Mouse (Mus musculus): ENCODE results near the gene Lrrc20. TPM values are rescaled to one million over a fixed set of nuclear protein-coding genes. Genes with fewer than 3 reads are reported as not detected.
"Not testable (repeated sequence)": the region's sequence is repeated elsewhere in the genome, so short reads cannot be mapped to it uniquely, and the experiment has no call there.

Gene Lrrc20
- polyA plus RNA-seq, 1 experiment from 2014 or later, result 12.0 TPM

- Histone ChIP-seq H3K27me3 (replicated peaks; ENCODE audit: control insufficient read depth, insufficient read depth, low read length) (no peaks in the 10 kb centered on the region), H3K4me2 (no peak overlapping the region), H3K4me3 (ENCODE audit: low read depth, low read length) (no peak overlapping the region), H3K27ac (ENCODE audit: low read depth, low read length) (no peak overlapping the region), H3K4me1 (replicated peaks; ENCODE audit: control insufficient read depth, insufficient read depth, low read length) (no peaks in the 10 kb centered on the region), H3K9me3 (ENCODE audit: control insufficient read depth, low read length) (0 out of 2 replicates have a peak, but pooled peaks cover 2% of the 10 kb centered on the region), H3K9ac (ENCODE audit: low read depth, low read length) (no peak overlapping the region), H3K36me3 (ENCODE audit: control insufficient read depth, insufficient read depth, low read length) (no peaks in the 10 kb centered on the region)
- no peak for DNase-seq (ENCODE audit: low spot score)
- WGBS, result 86% methylated on average over 7 of the region's 7 CpGs
- ATAC-seq (replicated peaks; ENCODE audit: low FRiP score), result no peak
Observed at GRCm38 (mm10) chr10:61614311-61614710, 138.7 kb downstream of the Lrrc20 start.

DNA sequence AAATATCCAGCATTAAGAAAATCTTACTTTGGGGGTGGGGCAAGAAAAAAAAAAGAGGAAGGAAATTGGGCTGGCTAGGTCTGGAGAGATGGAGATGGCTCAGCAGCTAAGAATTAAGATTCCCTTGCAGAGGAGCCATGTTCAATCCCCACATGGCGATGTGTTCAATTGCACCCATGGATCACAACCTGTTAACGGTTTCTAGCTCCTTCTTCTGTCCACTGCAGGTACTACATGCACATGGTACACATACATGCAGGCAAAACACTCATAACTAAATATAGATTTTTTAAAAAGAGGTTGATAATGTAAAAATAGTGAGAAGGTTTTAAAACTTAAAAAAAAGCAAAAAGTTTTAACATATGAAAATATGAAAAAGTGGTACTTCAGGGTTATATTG lies 142.9 kb downstream of the Lrrc20 start:
- Histone ChIP-seq H3K9ac (ENCODE audit: low read depth, low read length) (no peak overlapping the region), H3K9me3 (ENCODE audit: control insufficient read depth, low read length) (0 out of 2 replicates have a peak, but pooled peaks cover 2% of the 10 kb centered on the region), H3K4me1 (replicated peaks; ENCODE audit: control insufficient read depth, insufficient read depth, low read length) (no peaks in the 10 kb centered on the region), H3K4me3 (ENCODE audit: low read depth, low read length) (no peak overlapping the region), H3K27me3 (replicated peaks; ENCODE audit: control insufficient read depth, insufficient read depth, low read length) (no peaks in the 10 kb centered on the region), H3K27ac (ENCODE audit: low read depth, low read length) (no peak overlapping the region), H3K36me3 (ENCODE audit: control insufficient read depth, insufficient read depth, low read length) (no peaks in the 10 kb centered on the region), H3K4me2 (no peak overlapping the region)
- WGBS, result 82% methylated on average over 2 of the region's 2 CpGs
- no peak for ATAC-seq (replicated peaks; ENCODE audit: low FRiP score)
- no peak for DNase-seq (ENCODE audit: low spot score)

GRCm38 (mm10) chr10:61621681-61622080 lies 146.1 kb downstream of the Lrrc20 start:
- DNase-seq (ENCODE audit: low spot score) (no peak), ATAC-seq (replicated peaks; ENCODE audit: low FRiP score) (no peak)
- Histone ChIP-seq H3K27ac (ENCODE audit: low read depth, low read length) (no peak overlapping the region), H3K27me3 (replicated peaks; ENCODE audit: control insufficient read depth, insufficient read depth, low read length) (peaks cover 20% of the 10 kb centered on the region), H3K4me1 (replicated peaks; ENCODE audit: control insufficient read depth, insufficient read depth, low read length) (peaks cover 7% of the 10 kb centered on the region; the same call in 1 of the 2 replicates), H3K4me2 (no peak overlapping the region), H3K9me3 (ENCODE audit: control insufficient read depth, low read length) (0 out of 2 replicates have a peak, but pooled peaks cover 2% of the 10 kb centered on the region), H3K9ac (ENCODE audit: low read depth, low read length) (no peak overlapping the region), H3K36me3 (ENCODE audit: control insufficient read depth, insufficient read depth, low read length) (no peaks in the 10 kb centered on the region), H3K4me3 (ENCODE audit: low read depth, low read length) (no peak overlapping the region)
- 57% methylated on average over 9 of the region's 9 CpGs for WGBS

GRCm38 (mm10) chr10:61623874-61624273 lies 148.3 kb downstream of the Lrrc20 start:
- H3K4me2 ChIP-seq; H3K4me1 ChIP-seq (replicated peaks; ENCODE audit: control insufficient read depth, insufficient read depth, low read length); H3K4me3 ChIP-seq (ENCODE audit: low read depth, low read length); H3K9me3 ChIP-seq (ENCODE audit: control insufficient read depth, low read length); H3K27ac ChIP-seq (ENCODE audit: low read depth, low read length); H3K9ac ChIP-seq (ENCODE audit: low read depth, low read length); DNase-seq (ENCODE audit: low spot score); ATAC-seq (replicated peaks; ENCODE audit: low FRiP score); H3K36me3 ChIP-seq (ENCODE audit: control insufficient read depth, insufficient read depth, low read length): not testable (repeated sequence)
- 72% methylated on average over 3 of the region's 3 CpGs for WGBS
- H3K27me3 ChIP-seq (replicated peaks; ENCODE audit: control insufficient read depth, insufficient read depth, low read length), result peaks cover 22% of the 10 kb centered on the region

- H3K9ac ChIP-seq (ENCODE audit: low read depth, low read length), result no peak overlapping the region
- peak overlapping the region; percentile 69; the same call in 1 of the 2 replicates for H3K4me2 ChIP-seq
- H3K4me1 ChIP-seq (replicated peaks; ENCODE audit: control insufficient read depth, insufficient read depth, low read length), result peaks cover 7% of the 10 kb centered on the region; the same call in 1 of the 2 replicates
- no peaks in the 10 kb centered on the region for H3K9me3 ChIP-seq (ENCODE audit: control insufficient read depth, low read length)
- ATAC-seq (replicated peaks; ENCODE audit: low FRiP score), result no peak
- no peak overlapping the region for H3K27ac ChIP-seq (ENCODE audit: low read depth, low read length)
- H3K36me3 ChIP-seq (ENCODE audit: control insufficient read depth, insufficient read depth, low read length), result no peaks in the 10 kb centered on the region
- WGBS, result 35% methylated on average over 5 of the region's 5 CpGs
- no peak overlapping the region for H3K4me3 ChIP-seq (ENCODE audit: low read depth, low read length)
- DNase-seq (ENCODE audit: low spot score), result no peak
- peaks cover 22% of the 10 kb centered on the region for H3K27me3 ChIP-seq (replicated peaks; ENCODE audit: control insufficient read depth, insufficient read depth, low read length)
Observed at GRCm38 (mm10) chr10:61624771-61625170, 149.2 kb downstream of the Lrrc20 start.

- Histone ChIP-seq H3K4me3 (ENCODE audit: low read depth, low read length) (peak overlapping the region; percentile 34), H3K9ac (ENCODE audit: low read depth, low read length) (no peak overlapping the region; the same call in none of the 2 replicates), H3K36me3 (ENCODE audit: control insufficient read depth, insufficient read depth, low read length) (no peaks in the 10 kb centered on the region), H3K4me1 (replicated peaks; ENCODE audit: control insufficient read depth, insufficient read depth, low read length) (peaks cover 7% of the 10 kb centered on the region; the same call in 1 of the 2 replicates), H3K9me3 (ENCODE audit: control insufficient read depth, low read length) (no peaks in the 10 kb centered on the region), H3K4me2 (peak overlapping the region; percentile 69), H3K27me3 (replicated peaks; ENCODE audit: control insufficient read depth, insufficient read depth, low read length) (peaks cover 22% of the 10 kb centered on the region), H3K27ac (ENCODE audit: low read depth, low read length) (no peak overlapping the region)
- WGBS, result 2% methylated on average over 74 of the region's 74 CpGs
- peak; percentile 54 for DNase-seq (ENCODE audit: low spot score)
- no peak; the same call in 1 of the 2 replicates for ATAC-seq (replicated peaks; ENCODE audit: low FRiP score)
Observed at GRCm38 (mm10) chr10:61625381-61626257, 150.0 kb downstream of the Lrrc20 start.

GRCm38 (mm10) chr10:61626551-61626950 lies 150.9 kb downstream of the Lrrc20 start:
- ATAC-seq (replicated peaks; ENCODE audit: low FRiP score) (no peak), DNase-seq (ENCODE audit: low spot score) (no peak)
- no peak overlapping the region for H3K4me2 ChIP-seq
- no peak overlapping the region for H3K4me3 ChIP-seq (ENCODE audit: low read depth, low read length)
- peaks cover 7% of the 10 kb centered on the region; the same call in 1 of the 2 replicates for H3K4me1 ChIP-seq (replicated peaks; ENCODE audit: control insufficient read depth, insufficient read depth, low read length)
- no peak overlapping the region for H3K9ac ChIP-seq (ENCODE audit: low read depth, low read length)
- no peaks in the 10 kb centered on the region for H3K36me3 ChIP-seq (ENCODE audit: control insufficient read depth, insufficient read depth, low read length)
- peaks cover 22% of the 10 kb centered on the region for H3K27me3 ChIP-seq (replicated peaks; ENCODE audit: control insufficient read depth, insufficient read depth, low read length)
- H3K9me3 ChIP-seq (ENCODE audit: control insufficient read depth, low read length), result no peaks in the 10 kb centered on the region
- no peak overlapping the region for H3K27ac ChIP-seq (ENCODE audit: low read depth, low read length)
- WGBS, result 82% methylated on average over 3 of the region's 3 CpGs

- Histone ChIP-seq H3K9ac (ENCODE audit: low read depth, low read length) (no peak overlapping the region), H3K4me3 (ENCODE audit: low read depth, low read length) (no peak overlapping the region), H3K27ac (ENCODE audit: low read depth, low read length) (no peak overlapping the region), H3K27me3 (replicated peaks; ENCODE audit: control insufficient read depth, insufficient read depth, low read length) (peaks cover 22% of the 10 kb centered on the region), H3K4me1 (replicated peaks; ENCODE audit: control insufficient read depth, insufficient read depth, low read length) (peaks cover 7% of the 10 kb centered on the region; the same call in 1 of the 2 replicates), H3K36me3 (ENCODE audit: control insufficient read depth, insufficient read depth, low read length) (no peaks in the 10 kb centered on the region), H3K9me3 (ENCODE audit: control insufficient read depth, low read length) (no peaks in the 10 kb centered on the region), H3K4me2 (no peak overlapping the region)
- DNase-seq (ENCODE audit: low spot score) (no peak), ATAC-seq (replicated peaks; ENCODE audit: low FRiP score) (no peak)
- 69% methylated on average over 15 of the region's 15 CpGs for WGBS
Observed at GRCm38 (mm10) chr10:61627195-61627937, 151.8 kb downstream of the Lrrc20 start.
